Mouse (Mus musculus): Measurements from ENCODE around the gene Cenpb.
A peak's percentile ranks its signal among the peaks of the same experiment; 100 is the strongest.

Cenpb gene

DNA sequence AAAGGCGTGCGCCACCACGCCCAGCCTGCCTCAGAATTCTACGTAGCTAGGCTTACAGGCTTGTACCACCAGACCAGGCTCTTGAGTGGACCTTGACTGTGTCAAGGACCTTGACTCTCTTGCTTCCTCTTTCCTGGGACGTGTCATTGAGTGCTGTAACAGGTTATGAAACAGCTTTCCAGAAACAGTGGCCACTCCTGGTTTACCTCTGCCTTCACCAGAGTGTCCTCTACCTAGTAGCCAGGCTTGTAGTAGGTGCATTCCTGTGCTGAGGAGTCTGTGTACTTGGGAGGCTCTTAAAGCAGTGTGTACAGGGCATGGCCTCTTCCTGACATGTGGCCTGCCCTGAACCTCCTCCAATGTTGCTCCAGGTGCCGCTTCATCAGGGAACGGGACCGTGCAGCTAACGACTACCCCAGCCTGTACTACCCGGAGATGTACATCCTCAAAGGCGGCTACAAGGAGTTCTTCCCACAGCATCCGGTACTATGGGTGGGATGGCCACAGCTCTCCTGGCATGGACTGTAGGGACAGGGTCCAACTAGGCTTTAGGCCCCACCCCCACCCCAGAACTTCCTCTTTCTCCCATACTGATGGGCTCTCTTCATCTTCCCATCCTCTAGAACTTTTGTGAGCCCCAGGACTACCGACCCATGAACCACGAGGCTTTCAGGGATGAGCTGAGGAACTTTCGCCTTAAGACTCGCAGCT is 16.9 kb upstream of the Cenpb start:
- no peak for DNase-seq

DNA sequence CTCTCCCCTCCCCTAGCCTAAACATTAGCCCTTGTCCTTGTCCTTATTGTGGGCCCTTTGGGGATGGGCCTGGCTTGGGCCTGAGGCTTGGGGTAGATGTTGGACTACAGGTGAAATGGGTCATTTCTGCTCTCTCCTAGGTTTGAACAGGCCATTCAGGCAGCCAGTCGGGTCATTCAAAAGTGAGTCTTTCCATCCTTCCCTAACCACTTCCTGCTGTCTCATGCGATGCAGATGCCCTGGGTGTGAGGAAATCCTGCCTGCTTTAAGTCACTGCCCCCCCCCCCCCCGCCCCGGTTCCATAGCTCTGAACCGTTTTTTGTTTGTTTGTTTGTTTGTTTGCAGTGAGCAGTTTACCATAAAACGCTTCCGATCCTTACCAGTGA is 11.1 kb upstream of the Cenpb start:
- DNase-seq, result no peak

DNA sequence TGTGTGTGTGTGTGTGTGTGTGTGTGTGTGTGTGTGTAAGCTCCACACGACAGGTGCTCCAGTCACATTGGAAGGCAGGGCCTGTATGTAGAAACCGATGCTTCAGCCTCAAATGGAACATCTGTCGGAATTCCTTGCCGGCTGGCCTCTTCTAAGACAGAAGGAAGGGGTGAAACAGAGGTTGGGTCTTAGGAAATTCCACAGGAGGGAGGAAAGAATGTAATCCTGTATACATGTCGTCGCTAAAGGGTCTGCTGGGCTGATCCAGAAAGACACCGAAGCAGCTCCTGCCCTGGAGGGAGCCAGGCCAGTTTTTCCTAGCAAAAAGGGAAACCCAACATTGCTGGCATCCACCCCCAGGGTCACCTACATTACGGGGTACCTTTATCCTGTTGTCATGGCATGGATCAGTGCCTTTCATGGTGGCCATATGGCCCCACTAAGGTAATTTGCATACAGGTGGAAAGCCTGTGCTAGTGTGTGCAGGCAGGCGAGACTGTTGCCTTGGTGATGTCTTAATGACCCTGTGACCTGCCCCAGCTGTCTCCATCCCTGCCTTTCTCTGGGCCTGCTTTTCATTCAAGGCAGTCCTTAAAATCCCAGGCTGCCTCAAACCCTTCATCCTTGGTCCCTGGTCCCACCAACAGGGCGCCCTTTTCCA is 10.6 kb upstream of the Cenpb start:
- DNase-seq, result peak; percentile 25 to 29

DNA sequence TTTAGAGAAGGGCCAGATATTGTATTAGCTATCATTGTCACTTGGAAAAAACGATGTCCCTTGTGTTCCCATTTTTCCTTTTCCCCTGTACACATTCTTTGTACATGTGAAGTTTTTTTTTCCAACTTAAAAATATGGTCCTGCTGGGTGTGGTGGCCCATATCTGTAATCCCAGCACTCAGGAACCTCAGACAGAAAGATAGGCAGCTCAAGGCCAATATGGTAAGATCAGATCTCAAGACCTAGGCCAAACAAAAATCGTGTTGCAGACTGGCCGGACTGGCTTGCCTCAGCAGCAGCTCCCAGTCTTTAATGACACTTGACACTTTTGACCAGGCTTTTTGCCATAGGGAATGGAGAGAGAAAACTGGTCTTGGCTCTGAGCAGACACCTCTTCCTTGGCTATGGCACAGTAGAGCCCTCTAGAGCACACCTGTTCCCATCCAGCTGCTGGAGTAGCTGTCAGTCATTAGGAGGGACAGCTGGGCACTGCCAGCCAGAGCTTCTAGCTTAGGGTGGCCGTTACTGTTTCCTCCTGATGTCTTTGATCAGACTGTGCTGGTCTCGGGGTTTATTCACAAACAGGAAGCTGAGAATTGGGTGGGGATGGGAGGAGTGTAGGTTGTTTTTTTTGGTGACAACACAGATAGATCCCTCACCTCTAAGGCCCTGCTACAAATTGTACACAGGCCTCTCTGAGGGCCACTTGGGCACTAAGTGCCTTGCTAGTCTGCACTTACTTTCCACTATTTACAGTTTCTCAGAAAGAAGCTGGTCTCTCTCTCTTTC is 9.8 kb upstream of the Cenpb start:
- DNase-seq, result no peak

DNA sequence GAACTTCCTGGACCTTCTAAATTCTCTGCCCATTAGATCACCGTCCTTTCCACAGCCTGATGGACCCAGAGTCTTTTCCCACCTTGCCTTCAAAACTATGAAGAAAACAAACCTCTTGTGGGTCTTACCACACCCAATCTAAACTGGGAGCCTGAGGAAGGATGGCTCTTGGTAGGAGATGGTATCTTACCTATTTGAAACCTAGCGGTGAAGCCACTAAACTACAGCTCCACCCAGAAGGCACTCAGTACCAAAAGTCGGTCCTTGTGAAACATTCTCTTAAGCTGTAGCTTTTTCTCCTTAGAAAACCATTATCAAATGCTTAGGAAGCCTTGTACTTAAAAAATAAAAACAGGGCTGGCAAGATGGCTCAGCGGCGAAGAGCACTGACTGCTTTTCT is 8.4 kb upstream of the Cenpb start:
- no peak for DNase-seq

DNA sequence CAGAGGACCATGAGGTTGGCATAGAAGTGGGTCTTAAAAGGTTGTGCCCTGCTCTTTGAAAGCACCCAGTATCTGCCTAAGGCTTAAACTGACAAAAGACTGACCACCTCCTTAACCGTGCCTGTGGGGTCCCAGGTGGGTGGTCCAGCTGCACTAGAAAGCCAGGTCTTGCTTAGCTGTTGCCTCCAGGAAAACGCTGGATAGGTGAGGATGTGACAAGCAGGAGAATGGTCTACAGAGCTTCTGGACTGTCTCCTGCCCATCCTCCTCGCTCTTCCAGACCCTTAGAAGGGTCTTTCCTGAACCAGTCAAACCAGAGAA is 7.7 kb upstream of the Cenpb start:
- DNase-seq, result no peak

DNA sequence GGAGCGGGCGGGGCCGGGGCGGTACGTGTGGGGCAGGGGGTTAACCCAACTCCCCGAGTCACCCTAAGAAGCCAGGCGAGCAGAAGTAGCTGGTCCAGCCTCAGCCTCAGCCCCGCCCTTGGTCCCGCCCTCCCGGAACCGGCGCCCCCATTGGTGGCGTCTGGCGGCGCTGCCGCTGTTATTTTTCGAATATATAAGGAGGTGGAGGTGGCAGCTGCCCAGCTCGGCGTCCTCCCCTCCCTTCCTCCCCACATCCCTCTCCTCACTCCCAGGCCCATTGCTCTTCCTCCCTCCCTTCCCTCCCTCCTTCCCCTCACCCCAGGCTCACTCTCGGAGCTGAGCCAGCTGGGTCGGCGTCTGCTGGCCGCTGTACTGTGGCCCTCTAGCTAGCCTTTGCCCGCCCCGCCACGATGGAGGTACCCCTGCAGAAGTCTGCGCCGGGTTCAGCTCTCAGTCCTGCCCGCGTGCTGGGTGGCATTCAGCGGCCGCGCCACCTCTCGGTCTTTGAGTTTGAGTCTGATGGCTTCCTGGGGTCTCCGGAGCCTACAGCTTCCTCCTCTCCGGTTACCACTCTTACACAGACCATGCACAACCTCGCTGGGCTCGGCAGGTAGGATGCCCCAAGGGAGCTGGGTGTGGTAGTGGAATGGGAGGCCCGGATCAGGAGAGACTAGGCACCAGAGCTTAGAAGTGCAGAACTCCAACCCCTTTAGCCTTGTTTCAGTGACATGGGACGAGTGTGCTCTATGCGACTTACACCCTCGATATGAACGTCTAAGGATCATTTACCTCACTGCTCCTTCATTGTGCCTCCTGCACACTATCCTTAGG is 7.1 kb upstream of the Cenpb start, which contains the start of the genes Cdc25b and Spef1:
TSS of gene Cdc25b (plus strand) at position 179 of the 831 bp plus-strand sequence.
TSS of gene Spef1 (minus strand) at position 512 of the 831 bp plus-strand sequence.
- DNase-seq, result peak; percentile 83 to 87

DNA sequence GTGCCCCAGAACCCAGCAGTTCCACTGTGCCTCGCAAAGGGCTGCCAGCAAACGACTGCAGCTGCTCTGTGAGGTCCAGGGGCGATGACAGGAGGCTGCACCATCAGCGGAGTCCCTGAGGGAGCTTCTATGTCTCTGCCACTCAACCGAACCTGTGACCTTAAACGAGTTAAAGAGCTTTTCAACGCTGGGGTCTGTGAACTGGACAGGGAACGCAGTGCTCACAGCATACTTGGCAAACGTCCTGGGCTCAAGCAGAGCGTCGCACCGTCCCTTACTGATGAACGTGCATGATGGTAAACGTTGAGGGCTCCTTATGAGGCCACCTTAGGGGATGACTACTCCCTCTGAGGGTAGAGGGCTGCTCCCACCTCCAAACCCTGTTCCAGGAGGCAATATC is 6.5 kb upstream of the Cenpb start:
- no peak for DNase-seq

DNA sequence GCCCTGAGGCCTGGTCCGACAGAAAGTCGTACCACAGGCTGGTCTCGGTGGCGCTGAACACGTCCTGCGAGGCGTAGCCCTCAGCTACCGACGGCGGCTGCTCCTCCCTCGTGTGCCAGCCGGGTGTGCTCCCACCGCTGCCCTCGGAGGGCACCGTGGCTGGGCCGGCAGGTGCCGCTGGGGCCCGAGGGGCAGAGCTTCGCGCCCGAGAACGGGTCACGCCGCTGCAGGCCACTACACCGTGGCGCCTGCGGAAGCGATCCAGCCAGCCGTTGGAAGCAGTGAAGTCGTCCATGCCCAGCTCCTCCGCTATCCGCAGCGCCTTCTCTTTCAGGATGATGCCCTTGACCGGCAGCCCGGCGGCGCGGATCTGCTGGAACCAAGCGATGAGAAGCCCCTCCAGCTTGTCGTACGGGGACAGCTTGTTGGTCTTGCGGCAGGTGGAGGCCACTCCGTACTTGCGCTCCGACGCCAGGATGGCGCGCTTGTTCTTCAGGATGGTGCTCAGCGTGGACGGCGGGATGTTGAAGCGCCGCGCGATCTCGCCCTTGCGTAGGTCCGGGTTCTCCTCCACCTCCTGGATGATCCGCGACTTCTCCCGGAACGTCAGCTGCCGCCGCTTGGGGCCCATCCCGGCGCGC is 501 bp downstream of the Cenpb start:
- DNase-seq, result peak; percentile 75 to 82

DNA sequence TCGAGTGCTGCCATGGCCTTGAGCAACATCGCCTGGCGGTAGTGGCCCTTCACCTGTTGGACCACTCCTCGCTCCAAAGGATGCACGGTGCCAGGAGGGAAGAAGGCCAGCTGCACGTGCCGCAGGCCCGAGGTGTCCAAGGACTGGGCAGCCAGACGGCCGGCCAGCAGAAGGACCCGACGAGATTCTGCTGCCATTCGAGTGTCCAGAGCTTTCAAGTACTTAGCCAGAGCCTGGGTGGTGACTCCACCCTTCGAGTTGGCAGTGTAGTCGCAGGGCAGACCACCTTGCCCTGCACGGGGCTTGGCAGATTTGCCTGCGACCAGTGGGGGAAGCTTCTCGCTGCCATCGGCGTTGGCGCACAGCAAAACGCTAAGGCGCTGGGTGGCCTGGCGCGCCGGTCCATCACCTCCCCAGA is 1.0 kb downstream of the Cenpb start:
- DNase-seq, result peak; percentile 59 to 66

DNA sequence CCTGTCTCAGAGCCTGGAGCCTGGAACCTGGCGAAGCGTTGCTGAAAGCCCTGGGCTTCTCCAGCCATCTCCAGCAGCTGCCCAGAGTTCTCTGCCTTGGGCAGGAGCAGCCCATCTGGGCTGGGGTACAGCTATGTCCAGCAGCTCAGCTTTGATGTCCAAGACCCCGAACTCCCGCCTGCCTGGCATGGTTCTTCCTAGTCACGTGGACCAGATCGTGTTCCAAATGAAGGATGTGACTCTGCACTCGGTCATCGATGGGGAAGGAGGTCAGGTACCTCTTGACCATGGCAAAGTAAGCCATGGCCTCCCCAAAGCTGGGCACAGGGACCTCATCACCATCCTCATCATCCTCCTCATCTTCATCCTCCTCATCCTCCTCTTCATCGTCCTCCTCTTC is 1.9 kb downstream of the Cenpb start:
- DNase-seq, result peak; percentile 33 to 37

DNA sequence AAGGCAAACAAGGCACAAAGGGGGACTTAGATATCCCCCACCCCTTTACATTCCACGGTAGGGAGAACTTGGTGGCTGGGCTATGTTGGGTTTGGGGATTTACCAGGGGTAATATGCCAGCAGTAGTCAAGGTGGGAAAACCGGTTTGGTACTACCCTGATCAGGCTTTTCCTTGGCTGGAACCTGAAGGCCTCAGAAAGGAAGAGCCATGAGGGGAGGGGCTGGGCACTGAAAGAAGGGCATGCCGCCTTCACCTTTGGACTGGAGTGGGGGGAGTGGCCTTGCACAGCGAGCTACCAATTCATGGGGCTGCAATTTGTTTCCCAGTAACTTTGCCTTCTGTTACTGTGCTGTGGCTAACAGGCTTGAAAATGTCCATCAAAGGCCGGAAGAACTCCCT is 3.4 kb downstream of the Cenpb start:
- no peak for DNase-seq

DNA sequence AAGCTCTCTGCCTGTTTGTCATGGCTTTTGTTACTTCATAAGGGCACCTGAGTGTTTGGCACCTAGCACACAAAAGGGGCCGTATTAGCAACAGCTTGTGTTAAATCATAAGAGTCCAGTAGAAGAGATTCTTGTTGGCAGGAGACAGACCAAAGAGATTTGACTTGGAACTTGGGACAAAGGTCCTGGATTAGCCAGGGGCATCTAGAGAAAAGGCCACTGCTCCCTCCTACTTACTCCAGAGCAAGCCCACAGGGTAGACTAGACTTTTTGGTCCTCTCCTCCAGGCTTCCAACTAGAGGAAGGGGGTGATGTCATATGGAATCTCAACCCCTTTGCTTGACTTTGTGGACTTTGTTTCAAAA is 3.9 kb downstream of the Cenpb start:
- DNase-seq, result no peak

DNA sequence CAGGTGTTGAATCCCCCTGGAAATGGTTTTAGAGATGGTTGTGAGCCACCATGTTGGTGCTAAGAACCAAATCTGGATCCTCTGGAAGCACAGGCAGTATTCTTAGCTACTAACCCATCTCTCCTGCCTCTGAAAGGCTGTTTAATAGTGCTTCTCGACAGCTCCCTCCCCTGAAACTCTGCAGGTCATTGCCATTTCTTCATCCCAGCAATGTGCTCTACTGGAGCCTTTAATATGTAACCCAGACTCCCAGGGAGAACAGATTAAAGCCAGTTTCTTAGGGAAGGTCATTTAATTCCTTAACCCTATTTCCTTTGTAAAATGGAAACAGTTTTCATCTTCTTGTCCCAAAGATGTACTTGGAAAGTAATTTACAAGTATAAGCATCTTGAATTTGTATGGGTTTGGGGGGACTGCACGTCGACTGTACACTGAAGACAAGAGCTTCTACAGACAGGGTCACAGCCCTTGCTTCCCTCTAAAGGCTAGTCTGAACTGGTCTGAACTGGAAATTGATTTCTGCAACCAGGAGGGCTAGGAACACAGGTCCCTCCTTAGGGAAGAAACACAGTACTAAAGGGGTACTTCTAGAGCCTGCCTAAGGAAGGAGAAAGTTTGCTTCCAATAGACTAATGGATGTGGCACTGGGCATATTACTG is 4.5 kb downstream of the Cenpb start:
- no peak for DNase-seq

DNA sequence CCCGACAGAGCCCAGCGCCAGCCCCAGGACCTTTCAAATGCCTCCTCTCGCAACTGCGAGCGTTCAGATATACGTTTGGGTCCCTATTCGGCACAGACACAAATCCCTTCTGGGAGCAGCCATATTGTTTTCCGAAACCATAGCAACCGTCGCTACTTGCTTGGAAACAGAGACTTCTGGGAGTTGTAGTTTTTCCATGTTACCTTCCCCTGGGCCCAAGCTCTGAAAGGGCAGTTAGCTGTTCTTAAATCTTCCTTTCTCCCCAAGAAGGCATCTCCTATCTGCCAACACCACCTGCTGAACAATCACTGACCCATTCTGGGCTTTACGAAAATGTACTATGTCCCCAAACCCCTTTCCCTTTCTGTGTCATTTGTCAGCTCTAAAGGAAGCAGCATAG is 5.2 kb downstream of the Cenpb start:
- peak; percentile 55 to 78 for DNase-seq

DNA sequence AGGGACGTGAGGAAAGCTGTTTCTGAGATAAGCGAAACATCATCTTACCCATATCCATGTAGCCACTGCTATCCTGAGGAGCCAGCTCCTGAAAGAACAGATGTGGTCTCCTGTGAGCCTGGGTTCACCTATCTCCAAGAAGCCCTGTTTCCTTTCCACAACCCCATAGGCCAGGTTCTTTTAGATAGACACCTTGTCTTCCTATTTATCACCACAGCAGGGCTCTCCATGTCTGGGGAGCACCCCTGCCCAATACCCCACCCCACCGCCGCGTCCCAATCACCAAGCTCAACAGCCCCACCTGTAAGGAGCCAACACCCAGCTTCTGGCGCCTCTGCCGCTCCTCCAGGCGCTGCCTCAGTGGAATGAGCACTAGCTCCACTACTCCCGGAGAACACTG is 7.5 kb downstream of the Cenpb start:
- DNase-seq, result no peak

DNA sequence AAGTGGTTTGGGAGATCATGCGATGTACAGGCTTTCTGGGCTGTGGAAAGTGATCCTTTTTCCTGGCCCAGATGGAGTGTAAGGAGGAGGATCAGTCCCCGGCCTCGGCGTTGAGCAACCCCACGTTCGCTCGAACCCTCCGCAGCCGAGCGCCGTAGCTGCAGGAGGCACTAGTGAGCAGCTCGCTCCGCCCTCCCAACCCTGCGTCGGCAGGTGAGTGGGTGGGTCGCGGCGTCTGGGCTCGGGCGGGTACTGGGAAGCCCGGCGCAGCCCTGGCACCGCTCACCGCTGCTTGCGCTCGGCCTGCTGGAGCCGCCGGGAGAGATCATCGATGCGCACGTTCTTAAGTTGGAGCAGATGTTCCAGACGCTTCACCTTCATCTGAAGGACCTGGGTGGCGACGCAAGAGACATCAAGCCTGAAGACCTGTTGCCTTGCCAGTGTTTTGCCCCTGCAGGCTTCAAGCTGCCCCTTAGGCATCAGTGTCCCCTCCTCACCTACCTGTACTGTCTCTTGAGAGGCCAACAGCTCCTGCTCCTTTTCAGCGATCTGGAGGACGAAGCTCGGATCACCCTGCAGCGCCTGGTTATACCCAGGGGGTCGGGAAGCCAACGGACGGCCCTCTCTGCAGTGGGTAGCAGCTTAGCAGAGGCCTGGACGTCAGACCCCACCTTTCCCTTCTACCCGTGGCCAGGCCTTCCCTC is 8.3 kb downstream of the Cenpb start:
- peak; percentile 58 to 68 for DNase-seq

DNA sequence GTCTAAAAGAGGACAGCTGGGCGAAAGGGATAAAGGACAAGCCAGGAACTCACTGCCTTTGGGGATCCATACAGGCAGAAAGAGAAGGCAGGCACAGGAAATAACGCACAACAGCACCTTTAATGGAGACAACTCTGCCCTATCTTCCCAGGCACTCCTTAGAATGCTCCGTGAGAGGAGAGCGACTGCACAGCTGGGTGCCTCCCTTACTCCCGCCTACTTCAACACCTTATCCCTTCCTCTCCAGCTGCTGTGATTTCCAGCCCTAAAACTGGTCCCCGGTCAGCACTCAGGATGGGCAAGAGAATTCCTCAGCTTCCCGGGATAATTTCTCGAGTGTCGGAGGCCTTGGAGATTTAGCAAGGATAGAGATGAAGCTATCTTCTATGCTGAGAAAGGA is 8.9 kb downstream of the Cenpb start:
- no peak for DNase-seq

DNA sequence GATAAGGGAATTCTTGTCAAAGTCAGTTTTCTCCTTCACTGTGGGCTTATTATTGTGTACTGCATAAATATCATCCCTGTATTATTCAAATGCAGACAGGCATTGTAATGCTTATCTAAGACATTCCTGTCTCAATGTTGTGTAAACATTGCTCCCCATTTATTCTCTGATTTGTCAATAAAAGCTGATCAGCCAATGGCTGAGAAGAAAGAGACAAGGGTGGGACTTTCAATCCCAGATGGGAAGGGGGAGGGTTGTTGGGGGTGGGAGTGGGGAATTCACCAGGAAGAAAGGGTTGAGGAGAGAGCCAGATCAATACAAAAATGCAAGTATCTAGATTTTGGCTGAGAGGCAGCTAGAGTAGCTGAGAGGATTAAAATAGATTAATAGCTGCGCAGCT is 11.0 kb downstream of the Cenpb start:
- no peak for DNase-seq

DNA sequence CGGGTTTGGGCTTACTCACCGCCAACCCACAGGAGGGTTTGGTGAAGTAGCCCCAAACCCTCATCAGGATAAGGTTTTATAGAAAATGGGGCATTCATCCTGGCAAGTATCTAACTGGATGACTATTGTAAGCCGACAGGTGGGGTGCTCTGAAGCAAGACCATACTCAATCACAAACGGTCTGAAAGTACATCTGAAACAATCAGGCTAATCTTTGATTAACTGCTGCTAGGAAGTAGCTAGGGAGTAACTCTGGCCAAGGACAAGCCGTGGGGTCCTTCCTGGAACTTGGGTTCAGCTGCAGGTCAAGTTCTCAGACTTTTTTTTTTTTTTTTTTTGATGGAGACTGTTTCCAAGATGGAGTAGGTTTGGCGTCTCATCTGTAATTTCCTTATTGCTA is 11.9 kb downstream of the Cenpb start:
- no peak for DNase-seq

DNA sequence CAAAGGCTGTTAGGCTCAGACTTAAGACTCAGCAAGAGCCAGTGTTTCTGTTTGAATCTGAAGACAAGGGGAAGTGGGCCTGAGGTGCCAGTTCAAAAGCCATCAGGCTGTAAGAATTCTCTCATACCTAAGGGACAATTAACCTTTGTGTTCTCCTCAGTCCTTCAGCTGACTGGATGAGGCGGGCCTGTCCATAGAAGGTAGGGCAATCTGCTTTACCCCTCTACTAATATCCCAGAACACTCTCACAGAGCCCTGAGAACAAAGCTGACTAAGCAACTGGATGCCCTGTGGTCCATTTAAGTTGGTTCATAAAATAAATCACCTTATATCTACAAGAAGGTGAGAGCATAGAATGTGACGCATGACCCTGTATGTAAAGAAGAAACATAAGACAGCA is 13.7 kb downstream of the Cenpb start:
- DNase-seq, result no peak

Data from cerebellum, postnatal 14 days (tissue).